Mouse (Mus musculus) kidney, postnatal 25 days (tissue): ENCODE results near the gene Tekt5.

Experiments used
- DNase-seq, 2 experiments: peaks; one replicate each; pipeline ENCODE4 v3.0.0; 2021; ENCODE audit warnings: mixed read lengths in 2 of 2

Tekt5 gene

GRCm38 (mm10) chr16:10377286-10377685 lies 18.0 kb downstream of the Tekt5 start:
- no peak for DNase-seq

GRCm38 (mm10) chr16:10374254-10375011 lies 20.9 kb downstream of the Tekt5 start:
- DNase-seq, result peak; percentile 72 to 75

GRCm38 (mm10) chr16:10372372-10372771 lies 22.9 kb downstream of the Tekt5 start:
- no peak for DNase-seq

GRCm38 (mm10) chr16:10369996-10370395 lies 25.3 kb downstream of the Tekt5 start:
- no peak for DNase-seq

- DNase-seq, result no peak
These were observed 25.8 kb downstream of the Tekt5 start for GRCm38 (mm10) chr16:10369468-10369934.

GRCm38 (mm10) chr16:10366240-10367217 lies 28.8 kb downstream of the Tekt5 start:
- no peak for DNase-seq

GRCm38 (mm10) chr16:10365796-10366195 lies 29.5 kb downstream of the Tekt5 start:
- no peak for DNase-seq

- DNase-seq, result no peak
These were observed 32.2 kb downstream of the Tekt5 start for GRCm38 (mm10) chr16:10363061-10363460.

GRCm38 (mm10) chr16:10359241-10359640 lies 36.0 kb downstream of the Tekt5 start:
- no peak for DNase-seq

GRCm38 (mm10) chr16:10358010-10358934 lies 37.0 kb downstream of the Tekt5 start:
- peak; percentile 21 to 70 for DNase-seq

- DNase-seq, result peak; percentile 40 to 48
These were observed 40.3 kb downstream of the Tekt5 start for GRCm38 (mm10) chr16:10355004-10355403.

GRCm38 (mm10) chr16:10351050-10351636 lies 44.1 kb downstream of the Tekt5 start:
- DNase-seq, result no peak

- no peak for DNase-seq
These were observed 45.4 kb downstream of the Tekt5 start for GRCm38 (mm10) chr16:10349876-10350275.

- peak; percentile 36 to 51 for DNase-seq
These were observed 45.9 kb downstream of the Tekt5 start for GRCm38 (mm10) chr16:10349436-10349835.

- DNase-seq, result peak in 1 of 2 experiments; percentile 46
These were observed 47.7 kb downstream of the Tekt5 start for GRCm38 (mm10) chr16:10347551-10347950.

GRCm38 (mm10) chr16:10341110-10341509 lies 54.2 kb downstream of the Tekt5 start:
- DNase-seq, result no peak

- no peak for DNase-seq
These were observed 55.4 kb downstream of the Tekt5 start for GRCm38 (mm10) chr16:10339930-10340329.

- no peak for DNase-seq
These were observed 56.7 kb downstream of the Tekt5 start for GRCm38 (mm10) chr16:10338601-10339000.

- no peak for DNase-seq
These were observed 57.7 kb downstream of the Tekt5 start for GRCm38 (mm10) chr16:10337422-10338197.

- no peak for DNase-seq
These were observed 58.6 kb downstream of the Tekt5 start for GRCm38 (mm10) chr16:10336454-10337421.
